Mouse (Mus musculus): ENCODE results near the gene Btbd35f4.
"Not testable (repeated sequence)": the region's sequence is repeated elsewhere in the genome, so short reads cannot be mapped to it uniquely, and the experiment has no call there.

Gene Btbd35f4

GRCm38 (mm10) chrX:4800196-4800595 lies at the start of gene Btbd35f4:
Gene Btbd35f4 (plus strand): TSS chrX:4800496.
- DNase-seq = not testable (repeated sequence)

- not testable (repeated sequence) for DNase-seq
Observed at GRCm38 (mm10) chrX:4840016-4840415, 39.7 kb downstream of the Btbd35f4 start.
